Mouse (Mus musculus) embryo, embryonic 9.5 days (tissue): ENCODE data around the gene Serpina16.
"Not testable (repeated sequence)": the region's sequence is repeated elsewhere in the genome, so short reads cannot be mapped to it uniquely, and the experiment has no call there.

Experiments used
- DNase-seq: peaks from one replicate; pipeline ENCODE4 v3.0.0-alpha.2; 2017; ENCODE audit errors: extremely low spot score

The Serpina16 gene

GRCm38 (mm10) chr12:103676039-103676438 lies at the start of gene Serpina16:
TSS of gene Serpina16 (minus strand) at chr12:103676139.
- no peak for DNase-seq

- no peak for DNase-seq
Observed at GRCm38 (mm10) chr12:103711537-103711936, 35.6 kb upstream of the Serpina16 start.

- no peak for DNase-seq
Observed at GRCm38 (mm10) chr12:103710405-103710804, 34.5 kb upstream of the Serpina16 start.

GRCm38 (mm10) chr12:103706113-103706512 lies 30.2 kb upstream of the Serpina16 start:
- no peak for DNase-seq

- no peak for DNase-seq
Observed at GRCm38 (mm10) chr12:103705547-103705946, 29.6 kb upstream of the Serpina16 start.

GRCm38 (mm10) chr12:103700144-103700750 lies 24.3 kb upstream of the Serpina16 start:
- no peak for DNase-seq

GRCm38 (mm10) chr12:103695429-103695828 lies 19.5 kb upstream of the Serpina16 start, which contains the start of gene Serpina1f:
TSS of gene Serpina1f (minus strand) at chr12:103695529.
- DNase-seq, result no peak

GRCm38 (mm10) chr12:103688221-103688814 lies 12.4 kb upstream of the Serpina16 start:
- DNase-seq, result peak; percentile 17

GRCm38 (mm10) chr12:103687021-103687420 lies 11.1 kb upstream of the Serpina16 start:
- peak; percentile 7 for DNase-seq

GRCm38 (mm10) chr12:103686050-103686449 lies 10.1 kb upstream of the Serpina16 start:
- DNase-seq, result no peak

GRCm38 (mm10) chr12:103685386-103685785 lies 9.4 kb upstream of the Serpina16 start:
- DNase-seq, result no peak

GRCm38 (mm10) chr12:103683775-103684174 lies 7.8 kb upstream of the Serpina16 start:
- DNase-seq, result no peak

- DNase-seq, result no peak
Observed at GRCm38 (mm10) chr12:103681739-103682138, 5.8 kb upstream of the Serpina16 start.

- DNase-seq, result no peak
Observed at GRCm38 (mm10) chr12:103681169-103681568, 5.2 kb upstream of the Serpina16 start.

GRCm38 (mm10) chr12:103679853-103680252 lies 3.9 kb upstream of the Serpina16 start:
- DNase-seq, result not testable (repeated sequence)

GRCm38 (mm10) chr12:103673179-103673578 lies 2.8 kb downstream of the Serpina16 start:
- DNase-seq, result no peak

GRCm38 (mm10) chr12:103671483-103671882 lies 4.5 kb downstream of the Serpina16 start:
- DNase-seq, result no peak

- DNase-seq, result no peak
Observed at GRCm38 (mm10) chr12:103670964-103671363, 5.0 kb downstream of the Serpina16 start.

- DNase-seq, result no peak
Observed at GRCm38 (mm10) chr12:103670344-103670743, 5.6 kb downstream of the Serpina16 start.

- DNase-seq, result no peak
Observed at GRCm38 (mm10) chr12:103665286-103665685, 10.7 kb downstream of the Serpina16 start.

- DNase-seq, result not testable (repeated sequence)
Observed at GRCm38 (mm10) chr12:103662053-103662452, 13.9 kb downstream of the Serpina16 start.

- DNase-seq, result no peak
Observed at GRCm38 (mm10) chr12:103660076-103660475, 15.9 kb downstream of the Serpina16 start.

GRCm38 (mm10) chr12:103659171-103659570 lies 16.8 kb downstream of the Serpina16 start:
- no peak for DNase-seq
